Mouse (Mus musculus) kidney, adult 2 months (tissue): ENCODE results near the gene Trim26. TPM values are rescaled to one million over a fixed set of nuclear protein-coding genes. Genes with fewer than 3 reads are reported as not detected.

Source experiments
- DNase-seq: peaks from one replicate; pipeline ENCODE4 v3.0.0; 2021
- H3K27ac ChIP-seq: fragments of 200-500 bp; 2 replicates; pipeline ENCODE4 v1.5.1; 2012; ENCODE audit warnings: low read depth, low read length, control low read depth, inconsistent platforms; ENCODE audit not compliant: insufficient read depth
- H3K27me3 ChIP-seq: fragments of 200-500 bp; replicated peaks from 2 replicates; pipeline ENCODE4 v1.6.1; 2012; ENCODE audit warnings: mild to moderate bottlenecking, moderate library complexity, low read length, inconsistent platforms; ENCODE audit not compliant: control insufficient read depth, insufficient read depth
- H3K36me3 ChIP-seq: fragments of 200-500 bp; 2 replicates; pipeline ENCODE4 v1.6.1; 2012; ENCODE audit warnings: mild to moderate bottlenecking, moderate library complexity, low read length, inconsistent platforms; ENCODE audit not compliant: control insufficient read depth, insufficient read depth
- H3K4me1 ChIP-seq: fragments of 200-500 bp; 2 replicates; pipeline ENCODE4 v1.6.1; 2011; ENCODE audit warnings: low read length; ENCODE audit not compliant: control insufficient read depth, insufficient read depth
- H3K4me3 ChIP-seq: fragments of 200-500 bp; 2 replicates; pipeline ENCODE4 v1.5.1; 2011; ENCODE audit warnings: mild to moderate bottlenecking, low read depth, low read length, control low read depth; ENCODE audit not compliant: insufficient read depth
- CTCF ChIP-seq: fragments of 200-500 bp; conservative IDR thresholded peaks from 2 replicates; pipeline ENCODE4 v1.5.1; 2011; ENCODE audit warnings: low read depth, mild to moderate bottlenecking, control low read depth, low read length, moderate library complexity, mixed read lengths; ENCODE audit not compliant: insufficient read depth, insufficient read length
- POLR2A ChIP-seq: fragments of 200-500 bp; IDR thresholded peaks from one replicate; pipeline ENCODE4 v1.6.1; 2011; ENCODE audit warnings: low read depth, low read length, control low read depth
- WGBS: fragments of 180-500 bp; shearing (Covaris S2); methylation state at CpG from one replicate; pipeline ENCODE4 v1.1.7; 2018; 5-methylcytosine and 5-hydroxymethylcytosine counted together
- polyA plus RNA-seq: library from polyadenylated mRNA; depleted of rRNA; stranded (reverse); fragments of >200 nt; gene quantifications from 2 replicates; pipeline ENCODE4 v1.2.3, GENCODE M21; 2012; rRNA removed

The Trim26 gene
- polyA plus RNA-seq, 1 experiment, result 30.4 TPM

DNA sequence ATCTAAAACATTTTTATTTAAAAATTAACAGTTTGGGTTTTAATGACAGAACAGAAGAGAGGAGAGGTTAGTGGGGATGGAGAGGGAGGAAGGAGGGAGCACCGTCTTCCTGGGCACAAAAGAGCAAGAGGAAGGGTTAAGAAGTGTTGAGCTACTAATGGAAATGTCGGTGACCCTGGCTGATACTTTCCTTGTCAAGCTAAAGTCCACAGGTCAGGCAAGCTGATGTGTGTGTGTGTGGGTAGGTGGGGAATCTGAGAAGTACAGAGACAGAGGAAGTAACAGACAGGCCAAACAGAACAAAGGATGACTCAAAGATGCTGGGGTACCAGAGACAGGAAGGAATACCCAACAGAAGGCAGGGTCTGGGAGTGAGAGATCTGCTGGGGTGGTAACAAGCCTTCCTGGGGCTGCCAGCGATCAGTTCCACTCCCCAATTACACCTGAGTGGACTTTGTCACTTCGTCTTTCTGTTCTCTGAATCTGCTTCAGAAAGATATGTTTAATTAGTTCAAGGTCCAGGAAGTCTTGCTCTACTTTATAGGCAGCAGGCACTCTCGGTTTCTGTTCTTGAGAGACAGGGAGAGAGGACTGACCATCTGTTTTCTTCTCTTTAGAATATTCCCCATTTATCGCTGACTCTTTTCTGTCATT is 60.7 kb downstream of the Trim26 start, which contains the start of gene Trim31:
TSS of gene Trim31 (plus strand) at position 567 of the 654 bp plus-strand sequence.
- Histone ChIP-seq H3K4me1 (no peaks in the 10 kb centered on the region), H3K27me3 (no peaks in the 10 kb centered on the region), H3K4me3 (no peak within 1 kb of the TSS), H3K36me3 (no peaks in the 10 kb centered on the region), H3K27ac (no peak within 1 kb of the TSS)
- no peak for DNase-seq
- TF ChIP-seq POLR2A (no peak), CTCF (no peak)
- 55% methylated on average over 6 of the region's 6 CpGs for whole genome bisulfite sequencing

DNA sequence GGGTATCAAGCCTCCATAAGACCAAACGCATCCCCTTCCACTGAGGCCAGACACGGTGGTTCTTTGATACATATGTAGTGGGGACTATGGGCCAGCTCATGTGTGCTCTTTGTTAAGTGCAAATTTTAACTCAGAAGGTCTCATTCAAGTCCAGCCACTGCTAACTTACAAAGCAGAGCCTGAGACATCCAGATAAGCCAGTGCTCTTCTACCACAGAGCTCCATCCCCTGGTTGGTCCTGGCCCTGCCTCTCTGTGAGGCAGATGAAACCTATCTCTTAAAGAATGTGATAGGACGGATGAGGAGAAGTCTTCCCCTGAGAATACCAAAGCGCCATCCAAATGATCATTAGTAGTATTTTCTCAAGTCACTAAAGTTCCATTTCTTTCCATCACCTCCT is 62.4 kb downstream of the Trim26 start:
- Histone ChIP-seq H3K27ac (no peak overlapping the region), H3K4me3 (no peak overlapping the region)
- WGBS, result 89% methylated on average over 4 of the region's 4 CpGs

DNA sequence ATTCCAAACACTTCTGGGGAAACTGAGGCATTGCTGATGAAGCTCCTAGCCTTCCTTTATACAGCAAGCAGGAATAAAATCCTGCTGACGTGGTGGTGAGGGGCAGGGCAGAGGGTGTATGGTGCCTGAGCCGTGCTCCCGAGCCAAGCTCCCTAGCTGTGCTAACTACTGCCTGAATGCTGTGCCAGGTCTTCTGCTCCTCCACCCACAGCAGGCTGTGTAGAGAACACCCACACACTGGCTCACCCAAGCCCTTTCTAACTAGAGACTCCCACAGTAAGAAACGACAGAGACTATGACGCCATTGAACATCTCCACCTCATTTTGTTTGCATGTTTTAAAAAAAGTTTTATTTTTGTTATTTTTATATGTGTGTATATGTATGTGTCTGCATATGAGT is 63.1 kb downstream of the Trim26 start:
- 86% methylated on average over 5 of the region's 5 CpGs for WGBS
- DNase-seq, result no peak
- Histone ChIP-seq H3K4me1 (no peaks in the 10 kb centered on the region), H3K4me3 (no peak overlapping the region), H3K27ac (no peak overlapping the region), H3K36me3 (no peaks in the 10 kb centered on the region), H3K27me3 (no peaks in the 10 kb centered on the region)
- TF ChIP-seq CTCF, result no peak

More for the DNA sequence above, 62.4 kb downstream of the Trim26 start:
- no peak for DNase-seq
- Histone ChIP-seq H3K4me1 (no peaks in the 10 kb centered on the region), H3K27me3 (no peaks in the 10 kb centered on the region), H3K36me3 (no peaks in the 10 kb centered on the region)
- TF ChIP-seq CTCF (no peak), POLR2A (no peak)

DNA sequence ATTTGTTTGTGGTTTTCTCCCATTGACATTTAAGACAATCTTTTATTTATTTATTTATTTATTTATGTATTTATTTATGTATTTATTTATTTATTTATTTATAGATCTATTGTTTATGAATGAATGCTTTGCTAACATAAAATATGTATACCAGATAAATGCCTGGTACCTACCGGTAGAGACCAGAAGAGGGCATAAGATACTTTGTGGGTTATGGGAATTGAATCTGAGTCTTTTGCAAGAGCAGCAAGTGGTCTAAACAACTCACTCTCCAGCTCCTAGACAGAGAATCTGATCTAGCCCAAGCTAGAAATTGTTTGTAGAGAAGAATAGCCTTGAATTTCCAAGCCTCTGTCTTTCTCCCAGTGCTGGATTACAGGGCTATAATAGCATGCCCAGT is 63.8 kb downstream of the Trim26 start:
- TF ChIP-seq POLR2A (no peak), CTCF (no peak)
- Histone ChIP-seq H3K27ac (no peak overlapping the region), H3K4me1 (no peaks in the 10 kb centered on the region), H3K27me3 (no peaks in the 10 kb centered on the region), H3K4me3 (no peak overlapping the region), H3K36me3 (no peaks in the 10 kb centered on the region)
- no peak for DNase-seq
- WGBS, result 36% methylated on average over 1 of the region's 1 CpGs

DNA sequence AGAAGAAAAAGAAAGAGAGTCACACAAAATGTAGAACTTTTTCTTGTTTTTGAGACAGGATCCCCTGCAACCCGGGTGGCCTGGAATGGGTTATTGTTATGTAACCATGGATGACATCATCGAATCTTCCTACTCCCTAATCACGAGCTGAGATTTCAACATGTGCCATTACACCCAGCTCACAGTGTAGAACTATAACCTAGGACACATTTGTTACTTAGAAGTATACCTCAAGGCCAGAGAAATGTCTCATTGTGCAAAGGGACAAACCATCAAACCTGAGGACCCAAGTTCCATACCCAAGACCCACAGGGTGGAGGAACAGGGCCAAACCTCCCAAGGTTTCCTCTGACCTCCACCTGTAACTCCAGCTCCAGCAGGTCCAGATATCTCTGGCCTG is 66.7 kb downstream of the Trim26 start:
- no peak overlapping the region for H3K27ac ChIP-seq
- no peak for TF ChIP-seq CTCF
- H3K27me3 ChIP-seq, result no peaks in the 10 kb centered on the region; the same call in 1 of the 2 replicates
- H3K4me1 ChIP-seq, result no peaks in the 10 kb centered on the region
- DNase-seq, result no peak
- H3K4me3 ChIP-seq, result no peak overlapping the region
- WGBS, result 73% methylated on average over 3 of the region's 3 CpGs
- no peaks in the 10 kb centered on the region for H3K36me3 ChIP-seq

DNA sequence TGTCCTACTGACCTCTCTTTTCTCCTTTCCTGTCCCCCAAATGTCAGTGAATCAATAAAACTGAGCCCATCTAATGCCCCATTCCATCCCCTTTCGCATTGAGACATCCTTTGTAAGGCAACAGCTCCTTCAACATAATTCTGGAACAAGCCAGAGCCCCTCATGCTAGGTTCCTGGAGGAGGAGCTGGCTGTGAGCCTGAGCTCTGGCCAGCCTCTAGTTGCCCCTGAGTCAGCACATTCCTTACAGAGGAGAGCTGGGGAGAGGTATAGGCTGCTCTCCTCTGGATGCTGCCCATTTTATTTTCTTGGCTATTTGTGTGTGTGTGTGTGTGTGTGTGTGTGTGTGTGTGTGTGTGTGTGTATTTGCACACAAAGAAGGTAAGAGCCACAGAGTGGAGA is 71.3 kb downstream of the Trim26 start:
- TF ChIP-seq POLR2A (no peak), CTCF (no peak)
- H3K27me3 ChIP-seq, result no peaks in the 10 kb centered on the region; the same call in 1 of the 2 replicates
- DNase-seq, result no peak
- H3K27ac ChIP-seq, result no peak overlapping the region
- no peaks in the 10 kb centered on the region for H3K4me1 ChIP-seq
- WGBS, result 36% methylated on average over 1 of the region's 1 CpGs
- H3K36me3 ChIP-seq, result no peaks in the 10 kb centered on the region
- H3K4me3 ChIP-seq, result no peak overlapping the region

Other genes starting within 250 kb of the Trim26 start
- not detected in 2 replicates for gene H2-M9, start 194.5 kb upstream of the Trim26 start, polyA plus RNA-seq
- gene H2-M1, start 164.9 kb upstream of the Trim26 start, polyA plus RNA-seq, result not detected in 2 replicates
- not detected in 2 replicates for gene H2-M10.5, start 64.2 kb upstream of the Trim26 start, polyA plus RNA-seq
- gene H2-M10.6, start 25.0 kb upstream of the Trim26 start, polyA plus RNA-seq, result not detected in 2 replicates
- 0.22 and 0.38 TPM in 2 replicates for gene Trim15, start 30.1 kb downstream of the Trim26 start, polyA plus RNA-seq
- gene Trim10, start 32.4 kb downstream of the Trim26 start, polyA plus RNA-seq, result 0.11 TPM in 1 of 2 replicates, not detected in the other
- gene Trim40, start 53.0 kb downstream of the Trim26 start, polyA plus RNA-seq, result 0.13 TPM in 1 of 2 replicates, not detected in the other
- not detected in 2 replicates for gene Trim31, start 61.0 kb downstream of the Trim26 start, polyA plus RNA-seq
- gene Rnf39, start 105.8 kb downstream of the Trim26 start, polyA plus RNA-seq, result 0.36 and 0.69 TPM in 2 replicates
- gene Ppp1r11, start 114.6 kb downstream of the Trim26 start, polyA plus RNA-seq, result 54.9 and 73.8 TPM in 2 replicates
- 26.5 and 33.7 TPM in 2 replicates for gene Znrd1, start 121.4 kb downstream of the Trim26 start, polyA plus RNA-seq
- gene Znrd1as, start 121.5 kb downstream of the Trim26 start, polyA plus RNA-seq, result 3.1 and 4.2 TPM in 2 replicates
- gene 2410137M14Rik, start 144.1 kb downstream of the Trim26 start, polyA plus RNA-seq, result 0.25 TPM in 1 of 2 replicates, not detected in the other
- 0.03 and 0.08 TPM in 2 replicates for gene H2-M5, start 152.4 kb downstream of the Trim26 start, polyA plus RNA-seq
- 2.0 and 3.0 TPM in 2 replicates for gene Zfp57, start 164.0 kb downstream of the Trim26 start, polyA plus RNA-seq
- gene Mog, start 186.3 kb downstream of the Trim26 start, polyA plus RNA-seq, result not detected in 2 replicates
- gene Gabbr1, start 208.8 kb downstream of the Trim26 start, polyA plus RNA-seq, result 21.0 TPM in 2 replicates